Mouse (Mus musculus) gastrocnemius, postnatal 10 days (tissue): Measurements from ENCODE around the gene Grik2. TPM values are rescaled to one million over a fixed set of nuclear protein-coding genes. Genes with fewer than 3 reads are reported as not detected.
"Not testable (repeated sequence)": the region's sequence is repeated elsewhere in the genome, so short reads cannot be mapped to it uniquely, and the experiment has no call there.

Experiments
- DNase-seq: peaks from one replicate; pipeline ENCODE4 v3.0.0; 2021; ENCODE audit warnings: mixed read lengths
- total RNA-seq, 2 experiments: library from RNA; stranded (reverse); gene quantifications; 2 replicates each; pipeline ENCODE4 v1.2.3; 2021

Grik2 gene
- total RNA-seq, 2 experiments from 2014 or later, result 1.2 to 1.5 TPM

DNA sequence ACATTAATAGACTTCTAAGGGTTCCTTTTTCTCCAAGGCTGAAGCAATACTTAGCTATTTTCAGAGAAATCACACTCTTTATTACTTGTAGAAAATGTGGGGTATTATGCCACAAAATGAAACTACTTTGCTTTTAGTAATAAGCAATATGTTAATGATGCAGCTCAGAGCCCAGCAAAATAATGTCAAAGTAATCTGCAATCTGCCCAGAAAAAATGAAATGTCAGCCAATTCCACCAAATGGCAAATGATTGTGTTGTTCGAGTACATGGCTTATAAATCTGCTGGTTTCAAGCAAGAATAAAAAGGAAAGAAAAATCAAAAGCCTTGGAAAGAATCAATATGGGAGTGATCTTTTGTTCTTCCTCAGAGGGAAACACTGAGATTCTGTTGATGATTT is 136.2 kb downstream of the Grik2 start:
- DNase-seq, result no peak

DNA sequence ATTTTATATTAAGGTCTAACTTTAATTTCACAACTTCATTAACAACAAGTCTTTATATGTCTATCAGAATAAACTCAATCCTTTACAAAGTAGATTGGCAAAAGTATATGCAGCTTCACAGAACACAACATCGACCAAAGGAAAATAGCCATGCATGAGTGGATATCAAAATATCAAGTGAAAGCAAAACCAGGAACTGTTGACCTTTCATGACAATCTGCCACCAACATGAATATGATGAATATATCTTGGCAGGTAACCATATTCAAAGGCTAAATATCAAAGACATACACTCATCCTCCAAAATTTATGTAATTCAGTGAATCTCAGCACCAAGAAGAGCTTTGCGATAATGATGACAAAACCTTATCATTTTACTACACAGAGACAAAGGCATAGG is 141.4 kb downstream of the Grik2 start:
- no peak for DNase-seq

DNA sequence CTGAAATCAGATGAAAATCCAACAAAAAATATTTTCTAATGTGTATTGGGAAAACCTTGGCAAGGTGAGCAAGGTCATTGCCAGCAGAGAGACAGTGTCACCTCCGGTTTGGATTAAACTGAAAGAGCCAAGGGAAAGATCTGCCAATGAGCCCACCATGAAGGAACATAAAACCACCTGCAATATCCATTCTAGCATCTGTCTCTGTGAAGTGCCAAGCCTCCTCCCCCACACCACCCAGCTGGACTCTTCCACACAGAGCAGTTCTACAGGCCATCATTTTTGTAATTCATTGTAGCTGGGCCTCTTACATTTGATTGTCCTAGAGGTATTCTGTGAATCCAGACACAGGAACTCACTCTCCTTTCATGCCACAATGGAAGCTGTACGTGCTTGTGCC is 148.7 kb downstream of the Grik2 start:
- DNase-seq, result no peak

DNA sequence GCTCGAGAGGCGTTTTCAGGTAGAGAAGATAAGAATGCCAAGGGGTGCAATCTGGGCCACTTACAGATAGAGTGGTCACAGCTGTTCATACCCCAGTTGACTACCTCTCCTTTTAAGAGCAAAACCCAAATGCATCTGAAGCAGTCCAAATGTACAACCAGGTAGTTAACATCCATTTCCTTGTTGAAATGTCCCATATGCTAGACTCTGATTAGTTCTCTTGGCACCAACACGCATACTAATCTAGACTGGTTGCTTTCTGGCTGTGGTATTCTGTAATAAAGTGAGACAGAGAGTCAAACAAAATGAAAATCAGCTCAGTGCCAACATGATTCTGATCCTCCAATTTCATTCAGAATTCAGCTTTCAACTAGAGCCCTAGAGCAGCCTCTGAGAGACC is 164.6 kb downstream of the Grik2 start:
- DNase-seq, result no peak

DNA sequence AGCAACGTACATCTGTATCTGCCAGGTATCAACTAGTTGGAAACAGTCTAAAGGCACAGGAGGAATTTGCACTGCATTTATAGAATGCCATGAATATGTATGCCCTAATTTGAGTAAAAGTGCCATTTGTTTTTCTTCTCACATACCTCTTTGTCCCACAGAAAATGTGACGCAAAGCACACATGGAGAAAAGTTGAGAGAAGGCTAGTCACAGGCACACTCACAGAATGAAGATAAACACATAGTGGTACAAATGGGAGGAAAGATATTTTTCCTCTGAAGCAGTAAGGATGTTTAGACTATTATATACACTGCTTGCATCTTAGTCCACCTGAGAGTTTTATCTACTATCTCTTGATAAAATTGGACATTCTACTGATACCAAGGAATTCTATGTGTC is 190.9 kb downstream of the Grik2 start:
- no peak for DNase-seq

DNA sequence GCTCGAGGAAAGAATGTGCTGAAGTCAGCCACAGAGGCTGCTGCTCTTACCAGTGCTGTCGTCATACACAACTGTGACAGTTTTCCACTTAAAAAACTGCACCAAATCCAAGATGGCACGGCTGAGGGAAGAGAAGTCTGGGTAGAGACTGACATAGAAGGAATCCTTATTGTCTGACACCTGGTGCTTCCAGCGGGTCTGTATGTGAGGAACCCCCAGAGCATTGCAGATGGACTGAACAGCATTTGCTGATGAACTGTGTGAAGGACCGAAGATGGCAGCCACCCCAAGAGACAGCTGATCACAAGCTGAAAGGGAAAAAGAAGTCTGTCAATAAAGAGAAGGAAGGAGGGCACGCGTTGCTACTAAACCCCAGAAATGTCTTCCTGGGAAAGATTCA is 215.1 kb downstream of the Grik2 start:
- no peak for DNase-seq

DNA sequence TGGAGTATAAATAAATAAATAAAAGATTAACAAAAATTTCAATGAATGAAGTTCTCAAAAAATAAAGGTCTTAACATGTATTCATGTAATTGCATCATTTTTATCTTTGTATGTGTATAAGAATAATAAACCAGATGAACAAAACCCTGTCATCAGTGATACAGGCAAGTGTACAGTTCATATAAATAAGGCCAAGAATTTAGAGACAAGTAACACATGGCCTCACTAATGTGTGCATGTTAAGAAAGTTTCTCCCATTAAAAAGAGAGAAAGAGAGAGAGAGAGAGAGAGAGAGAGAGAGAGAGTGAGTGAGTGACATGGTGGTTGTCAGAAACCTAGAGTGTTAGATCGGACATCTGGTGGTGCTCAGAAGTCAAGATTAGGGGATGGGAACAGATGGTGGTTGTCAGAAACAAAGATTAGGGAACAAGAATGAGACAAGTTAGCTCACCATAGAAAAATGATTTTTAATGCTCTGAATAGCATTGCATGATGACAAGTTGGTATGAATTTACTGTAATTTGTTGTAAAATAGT is 228.6 kb downstream of the Grik2 start:
- DNase-seq, result no peak

DNA sequence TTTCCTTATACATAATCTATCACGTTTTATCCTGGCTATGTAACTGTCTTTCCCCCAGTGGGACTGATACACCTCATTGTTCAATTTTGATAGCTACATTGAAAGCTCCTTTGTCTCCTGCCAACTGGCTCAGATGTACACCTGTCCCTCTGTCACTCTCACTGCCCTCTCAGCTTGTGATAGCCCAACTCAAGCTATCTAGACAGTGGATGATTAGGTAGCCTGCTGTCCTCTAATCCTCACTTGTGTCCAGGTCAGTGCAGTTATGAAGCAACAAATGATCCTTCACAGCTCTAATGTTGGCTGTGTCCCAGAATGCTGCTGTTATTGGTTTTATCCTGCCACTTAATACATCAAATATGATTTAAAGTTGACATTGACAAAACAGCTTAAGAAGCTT is 246.3 kb downstream of the Grik2 start:
- DNase-seq, result no peak

DNA sequence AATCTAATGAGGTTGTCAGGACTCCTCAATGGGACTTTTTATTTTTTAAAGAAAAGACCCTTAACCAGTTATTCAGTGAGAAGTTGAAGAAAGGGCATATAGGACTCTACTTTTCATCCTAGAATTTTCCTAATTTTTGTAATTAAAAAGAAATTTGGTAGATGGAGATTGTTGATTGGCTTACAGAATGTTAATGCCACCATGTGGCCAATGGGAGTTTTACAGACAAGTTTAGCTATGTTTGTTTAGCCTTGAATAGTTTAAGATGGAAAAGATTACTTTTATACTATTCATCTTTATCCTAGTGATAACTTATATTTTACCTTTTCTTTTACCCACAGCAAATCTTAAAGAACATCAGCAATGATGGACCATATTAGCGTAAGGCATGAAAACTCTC is 268.8 kb downstream of the Grik2 start:
- no peak for DNase-seq

DNA sequence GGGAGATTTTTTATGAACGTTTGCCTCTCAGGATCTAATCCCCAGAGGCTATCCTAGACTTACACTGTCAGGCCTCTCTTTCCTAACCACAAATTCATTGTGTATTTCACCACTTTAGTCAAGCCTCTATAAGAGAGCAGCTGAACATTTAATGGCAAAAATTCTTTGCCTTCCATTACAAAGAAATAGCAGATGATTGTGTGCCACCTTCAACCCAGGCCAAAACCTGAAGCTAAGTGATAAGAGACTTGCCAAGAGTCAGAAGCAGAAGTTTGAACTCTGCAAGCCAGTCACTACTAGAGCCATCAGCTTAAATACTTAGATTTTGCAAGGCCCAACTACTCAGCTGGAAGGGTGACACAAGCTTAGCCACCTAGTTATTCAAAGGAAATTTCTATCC is 287.9 kb downstream of the Grik2 start:
- no peak for DNase-seq

DNA sequence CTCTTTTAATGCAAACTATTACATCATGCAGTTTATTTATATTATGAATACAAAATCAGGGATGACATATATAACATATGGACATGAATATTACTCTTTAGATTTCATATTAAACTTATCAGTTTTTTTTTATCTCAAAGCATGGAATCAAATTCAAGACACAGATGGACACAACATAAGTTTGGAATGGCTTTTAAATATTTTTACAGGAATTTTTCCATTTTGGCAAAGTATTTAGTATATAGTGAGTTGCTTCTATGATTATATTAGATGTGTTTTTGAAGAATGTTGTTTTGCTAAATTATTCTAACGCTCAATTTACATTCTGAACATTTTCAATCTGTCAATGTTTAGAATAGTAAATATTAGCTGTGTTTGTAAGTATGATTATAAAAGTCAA is 291.3 kb downstream of the Grik2 start:
- DNase-seq, result no peak

DNA sequence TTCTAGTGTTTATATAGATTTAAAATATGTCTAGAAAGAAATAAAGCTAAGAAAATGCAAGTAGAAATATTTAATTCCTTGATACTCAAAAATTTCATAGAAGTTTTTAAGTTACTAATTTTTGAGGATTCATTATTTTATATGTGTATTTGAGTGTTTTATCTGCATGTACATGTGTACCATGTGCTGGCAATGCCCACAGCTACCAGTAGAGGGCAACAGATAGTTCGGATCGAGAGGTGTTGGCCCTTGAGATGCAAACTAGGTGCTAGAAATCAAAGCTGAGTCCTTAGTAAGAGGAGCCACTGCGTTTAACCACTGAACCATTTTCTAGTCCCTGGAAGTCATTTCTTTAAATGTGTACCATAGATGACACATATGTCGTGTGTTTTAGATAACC is 307.1 kb downstream of the Grik2 start:
- DNase-seq, result no peak

DNA sequence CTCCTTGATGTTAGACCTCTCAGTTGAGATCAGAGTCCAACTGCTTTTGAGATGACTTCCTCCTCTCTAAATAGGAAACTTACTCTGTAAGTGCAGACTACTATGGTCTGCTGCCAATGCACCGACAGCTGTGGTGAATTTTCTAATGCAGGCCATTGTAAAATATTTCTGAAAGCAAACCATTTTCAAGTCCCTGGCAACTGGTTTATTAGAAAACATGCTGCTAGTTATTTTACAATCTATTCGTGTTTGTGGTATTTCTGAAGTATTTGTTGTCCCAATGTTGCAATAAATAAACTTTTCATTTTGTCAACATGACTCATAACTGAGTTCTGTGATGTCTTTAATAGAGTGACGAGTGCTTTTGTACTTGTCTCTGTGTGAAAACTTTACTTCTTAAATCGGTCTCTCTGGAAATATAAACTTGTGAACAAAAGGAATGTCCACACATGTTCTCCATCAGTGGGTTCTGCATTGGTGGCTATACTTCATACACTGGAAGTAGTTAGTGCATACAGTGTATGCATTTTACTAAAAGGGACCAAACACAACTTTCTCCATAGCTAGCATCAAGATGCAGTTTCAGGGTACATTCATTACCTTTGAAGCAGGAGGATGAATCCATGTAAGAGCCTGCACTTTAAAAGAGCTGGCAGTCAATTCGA is 308.3 kb downstream of the Grik2 start:
- no peak for DNase-seq

DNA sequence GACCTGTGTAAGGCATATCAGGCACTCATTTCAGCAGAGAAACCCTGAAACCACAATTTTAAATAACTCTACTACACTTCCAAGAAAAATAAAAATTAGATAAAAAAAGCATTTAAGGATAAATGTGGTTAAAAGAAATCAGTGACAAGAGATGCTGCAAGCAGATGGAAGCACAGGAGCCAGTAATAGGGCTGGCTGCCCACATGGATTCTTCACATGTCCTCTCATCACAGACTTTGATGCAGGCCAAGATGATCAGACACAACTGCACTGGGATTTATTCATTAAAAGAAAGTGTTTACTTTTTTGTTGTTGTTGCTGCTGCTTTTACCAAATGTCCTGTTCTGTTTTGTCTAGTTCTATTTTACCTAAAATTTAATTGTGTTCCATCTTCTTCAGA is 315.0 kb downstream of the Grik2 start:
- DNase-seq, result no peak

DNA sequence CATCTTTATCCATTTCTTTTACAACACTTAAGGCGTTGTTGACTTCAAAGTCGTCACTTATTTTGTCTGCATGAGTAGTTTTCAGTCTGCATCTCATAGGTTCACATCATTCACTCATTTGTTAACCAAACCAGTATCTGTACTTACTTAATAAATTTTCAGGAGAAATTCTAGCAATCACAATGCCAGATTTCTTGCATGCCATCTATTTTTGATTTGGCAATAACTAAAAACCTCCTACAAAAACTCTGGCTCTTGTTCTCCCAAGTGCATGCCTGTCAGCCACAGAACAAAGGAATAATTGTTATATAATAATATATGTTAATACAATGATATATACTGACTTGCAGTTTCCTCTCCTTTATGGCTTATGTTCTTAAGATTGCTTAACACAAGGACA is 331.8 kb downstream of the Grik2 start:
- DNase-seq, result no peak

DNA sequence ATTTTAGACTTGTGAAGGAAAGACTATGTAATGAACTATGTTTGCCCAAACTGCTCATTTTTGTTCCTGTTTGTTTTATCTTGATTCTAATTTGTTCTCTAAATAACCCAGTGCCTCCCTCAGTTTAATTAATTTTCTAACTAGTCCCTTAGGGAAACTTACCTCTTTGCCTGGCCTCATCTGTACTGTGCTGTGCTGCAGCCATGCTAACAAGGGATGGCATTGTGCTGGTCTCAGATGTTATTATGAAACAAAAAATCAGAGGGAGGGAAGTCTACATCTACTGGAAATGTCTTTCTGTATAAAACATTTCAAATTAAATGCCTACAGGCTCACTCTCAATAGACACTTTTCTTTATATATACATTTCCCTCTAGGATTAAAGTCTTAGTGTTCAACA is 335.0 kb downstream of the Grik2 start:
- DNase-seq, result no peak

DNA sequence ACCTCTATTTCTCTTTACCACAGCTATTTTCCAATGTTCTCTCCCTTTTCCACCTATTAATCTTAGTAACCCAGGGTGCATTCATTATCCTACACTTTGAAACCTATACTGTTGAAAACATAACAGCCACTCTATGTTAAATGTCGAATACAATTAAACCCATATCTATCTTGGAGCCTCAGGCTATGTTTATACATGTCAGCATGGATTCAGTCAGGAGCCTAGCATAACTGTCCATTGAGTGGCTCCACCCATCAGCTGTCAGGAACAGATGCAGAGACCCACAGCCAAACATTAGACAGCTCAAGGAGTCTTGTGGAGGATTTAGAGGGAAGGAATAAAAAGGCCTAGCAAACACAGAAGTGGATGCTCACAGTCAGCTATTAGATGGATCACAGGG is 347.2 kb downstream of the Grik2 start:
- no peak for DNase-seq

DNA sequence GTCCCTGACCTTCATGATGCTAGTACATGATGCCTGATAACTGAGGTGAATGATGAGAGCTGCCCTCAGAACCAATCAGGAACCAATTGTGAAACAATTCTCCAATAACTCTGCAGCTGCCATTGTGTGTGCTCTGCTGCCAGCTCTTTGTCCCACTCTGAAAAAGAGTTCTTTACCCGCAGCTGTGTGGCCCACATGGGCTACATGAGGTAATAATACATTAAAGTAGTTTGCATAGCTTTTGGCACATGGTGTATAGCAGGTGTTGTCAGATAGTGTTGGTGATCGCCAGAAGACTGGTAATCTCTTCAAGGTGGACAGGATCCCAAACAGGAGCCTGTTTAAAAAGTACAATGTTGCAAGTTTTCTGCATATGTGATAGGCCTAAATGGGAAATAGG is 351.5 kb downstream of the Grik2 start:
- DNase-seq, result no peak

DNA sequence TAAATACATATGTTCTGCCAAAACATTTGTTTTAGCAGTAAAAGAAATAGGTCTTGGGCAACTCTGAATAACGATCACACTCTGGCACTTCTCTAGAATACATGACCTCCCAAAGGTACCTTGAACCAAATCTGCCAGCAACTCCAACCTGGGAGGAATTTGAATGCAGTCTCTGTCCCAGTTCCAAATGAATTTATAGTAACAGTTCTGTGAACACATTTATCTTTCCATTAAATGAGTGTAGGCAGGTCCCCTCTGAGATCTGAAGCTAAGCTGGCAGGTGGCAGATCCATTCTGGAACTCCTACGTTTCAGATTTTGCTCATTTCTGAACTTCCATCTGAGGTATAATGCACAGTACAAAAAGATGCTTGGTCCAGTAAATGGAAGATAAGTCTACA is 352.3 kb downstream of the Grik2 start:
- DNase-seq, result no peak

DNA sequence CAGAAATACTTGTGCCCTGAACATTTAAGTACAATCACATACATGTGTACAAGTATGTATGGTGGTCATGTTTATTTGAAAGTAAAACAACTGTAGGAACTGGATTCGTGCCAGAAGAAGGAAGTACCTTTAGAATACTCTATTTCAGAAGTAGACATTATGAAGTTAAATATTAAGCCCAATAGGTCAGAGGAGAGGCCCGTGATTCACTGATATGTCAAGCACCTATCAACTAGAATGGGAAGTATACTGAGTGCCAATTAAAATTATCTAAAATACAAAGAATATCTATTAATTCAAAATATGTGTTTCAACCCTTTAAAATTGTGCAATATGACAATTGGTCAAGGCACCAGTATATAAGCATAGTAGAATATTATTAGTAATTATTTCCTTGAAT is 355.7 kb downstream of the Grik2 start:
- no peak for DNase-seq

DNA sequence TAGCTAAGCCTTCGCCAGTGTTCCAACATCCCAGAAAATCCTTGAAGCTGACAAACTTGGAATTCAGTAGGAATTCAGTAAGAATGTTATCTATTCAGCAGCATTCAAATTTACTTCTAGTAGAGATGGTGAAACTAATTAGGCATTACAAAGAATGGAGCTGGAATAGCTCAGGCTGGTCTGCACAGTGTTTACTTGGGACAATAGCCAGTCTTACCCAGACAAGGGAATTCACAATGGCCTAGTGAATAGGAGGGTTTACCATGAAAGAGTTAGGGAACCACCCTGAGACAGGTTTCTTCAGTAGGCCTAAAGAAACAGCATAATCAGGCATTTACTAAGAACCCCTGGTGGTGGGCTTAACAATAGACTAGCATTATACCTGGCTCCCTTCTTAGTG is 371.4 kb downstream of the Grik2 start:
- not testable (repeated sequence) for DNase-seq

DNA sequence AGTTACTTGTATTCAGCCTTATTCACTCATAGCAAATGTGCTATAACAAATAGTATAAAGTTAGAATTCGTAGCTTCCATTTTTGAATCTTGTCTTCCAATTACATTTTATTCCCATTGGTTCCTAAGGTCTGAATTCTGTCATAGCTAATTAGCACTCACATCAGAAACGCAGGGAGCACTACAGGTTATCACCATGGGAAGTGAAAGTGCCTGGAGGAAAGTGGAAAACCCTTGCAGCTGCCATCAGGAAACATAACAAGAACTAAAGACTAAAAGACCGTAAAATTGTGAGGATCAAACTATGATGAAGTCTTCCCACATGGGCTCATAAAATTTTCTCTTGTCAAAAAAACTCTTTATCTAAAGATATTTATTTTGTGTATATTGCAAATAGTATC is 405.6 kb downstream of the Grik2 start:
- DNase-seq, result no peak

DNA sequence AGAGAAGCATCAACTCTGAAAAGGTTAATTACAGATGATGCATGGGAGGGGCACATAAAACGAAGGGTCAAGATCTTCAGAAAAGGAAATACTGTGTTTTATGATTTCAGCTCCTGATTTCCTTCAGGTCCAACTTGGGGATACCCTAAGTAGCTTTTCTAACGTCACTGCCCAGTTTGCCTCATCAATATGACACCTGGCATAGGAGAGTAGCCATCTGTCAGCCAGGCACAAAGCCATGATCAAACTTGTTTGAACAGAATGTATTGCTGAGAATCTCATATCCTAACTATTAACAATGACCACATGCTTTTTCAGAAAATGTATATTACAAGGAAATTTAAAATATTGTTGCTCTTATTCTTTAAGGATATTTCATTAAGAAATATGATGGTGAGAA is 406.7 kb downstream of the Grik2 start:
- no peak for DNase-seq

DNA sequence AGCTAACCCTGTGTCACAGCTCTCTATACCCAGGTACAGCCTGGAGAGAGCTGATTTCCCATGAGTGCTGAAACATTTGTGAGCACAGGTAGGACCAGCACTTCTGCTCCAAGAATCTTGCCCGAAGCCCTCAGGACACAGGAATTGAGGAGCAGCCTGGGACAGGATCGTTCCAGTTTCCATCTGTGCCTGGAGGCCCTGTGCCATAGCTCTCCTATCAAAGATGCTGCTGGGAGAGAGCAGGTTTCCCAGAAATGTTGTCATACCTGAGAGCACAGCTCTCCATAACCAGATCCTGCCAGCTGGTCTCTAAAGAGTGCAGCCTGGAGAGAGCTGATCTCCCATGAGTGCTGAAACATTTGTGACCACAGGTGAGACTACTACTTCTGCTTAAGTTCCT is 420.0 kb downstream of the Grik2 start:
- DNase-seq, result no peak

DNA sequence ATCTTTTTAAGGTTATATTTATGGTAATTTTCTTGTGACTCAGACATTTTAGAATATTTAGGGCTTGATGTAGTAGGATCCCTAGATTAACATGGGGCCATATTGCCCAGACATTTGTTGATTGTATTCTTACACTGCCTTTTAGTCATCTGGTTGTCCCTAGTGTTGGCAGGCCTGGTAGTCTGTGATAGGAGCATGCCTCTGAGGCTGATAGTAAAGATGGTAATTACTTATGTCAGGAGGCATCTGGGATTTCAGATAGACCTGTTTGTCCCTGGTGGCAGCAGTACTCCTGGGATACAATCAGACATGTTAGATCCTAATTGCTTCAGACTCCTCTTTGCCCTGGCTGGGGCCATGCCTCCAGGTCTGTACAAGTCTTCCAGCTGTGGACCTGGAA is 423.3 kb downstream of the Grik2 start:
- no peak for DNase-seq
